Mouse (Mus musculus): ENCODE results near the gene Dusp15. TPM values are rescaled to one million over a fixed set of nuclear protein-coding genes. Genes with fewer than 3 reads are reported as not detected.

Gene Dusp15
- polyA plus RNA-seq (2014; fragmentation: Illumina TruSeq; extraction: RNeasy Lipid Tissue Mini Kit (QIAGEN cat#74804); ENCODE audit: low replicate concordance), result not detected

GRCm38 (mm10) chr2:152951065-152951849 lies at the start of gene Dusp15:
Dusp15 (minus strand) TSS chr2:152951698.

GRCm38 (mm10) chr2:152962091-152962793 lies 10.7 kb upstream of the Dusp15 start, which contains the start of gene Ttll9:
Ttll9 (plus strand) TSS chr2:152962485.

GRCm38 (mm10) chr2:152933048-152933447 lies 18.4 kb downstream of the Dusp15 start, which contains the start of gene Foxs1:
Foxs1 (minus strand) TSS chr2:152933208.

GRCm38 (mm10) chr2:152911031-152911430 lies 40.5 kb downstream of the Dusp15 start, which contains the start of gene Mylk2:
Mylk2 (plus strand) TSS chr2:152911352.

Other genes with a start within 250 kb of the Dusp15 start
- gene Id1, start 215.4 kb downstream of the Dusp15 start, polyA plus RNA-seq (2014; fragmentation: Illumina TruSeq; extraction: RNeasy Lipid Tissue Mini Kit (QIAGEN cat#74804); ENCODE audit: low replicate concordance), result 52.8 TPM
- not detected for gene Cox4i2, start 197.5 kb downstream of the Dusp15 start, polyA plus RNA-seq (2014; fragmentation: Illumina TruSeq; extraction: RNeasy Lipid Tissue Mini Kit (QIAGEN cat#74804); ENCODE audit: low replicate concordance)
- gene Bcl2l1, start 120.0 kb downstream of the Dusp15 start, polyA plus RNA-seq (2014; fragmentation: Illumina TruSeq; extraction: RNeasy Lipid Tissue Mini Kit (QIAGEN cat#74804); ENCODE audit: low replicate concordance), result 8.1 TPM
- 13.3 TPM for gene Tpx2, start 103.7 kb downstream of the Dusp15 start, polyA plus RNA-seq (2014; fragmentation: Illumina TruSeq; extraction: RNeasy Lipid Tissue Mini Kit (QIAGEN cat#74804); ENCODE audit: low replicate concordance)
- gene Mylk2, start 40.3 kb downstream of the Dusp15 start, polyA plus RNA-seq (2014; fragmentation: Illumina TruSeq; extraction: RNeasy Lipid Tissue Mini Kit (QIAGEN cat#74804); ENCODE audit: low replicate concordance), result not detected
- not detected for gene Foxs1, start 18.5 kb downstream of the Dusp15 start, polyA plus RNA-seq (2014; fragmentation: Illumina TruSeq; extraction: RNeasy Lipid Tissue Mini Kit (QIAGEN cat#74804); ENCODE audit: low replicate concordance)
- not detected for gene Ttll9, start 10.8 kb upstream of the Dusp15 start, polyA plus RNA-seq (2014; fragmentation: Illumina TruSeq; extraction: RNeasy Lipid Tissue Mini Kit (QIAGEN cat#74804); ENCODE audit: low replicate concordance)
- 18.2 TPM for gene Pdrg1, start 63.7 kb upstream of the Dusp15 start, polyA plus RNA-seq (2014; fragmentation: Illumina TruSeq; extraction: RNeasy Lipid Tissue Mini Kit (QIAGEN cat#74804); ENCODE audit: low replicate concordance)
- gene Xkr7, start 80.2 kb upstream of the Dusp15 start, polyA plus RNA-seq (2014; fragmentation: Illumina TruSeq; extraction: RNeasy Lipid Tissue Mini Kit (QIAGEN cat#74804); ENCODE audit: low replicate concordance), result not detected
- 0.52 TPM for gene Ccm2l, start 114.3 kb upstream of the Dusp15 start, polyA plus RNA-seq (2014; fragmentation: Illumina TruSeq; extraction: RNeasy Lipid Tissue Mini Kit (QIAGEN cat#74804); ENCODE audit: low replicate concordance)
- 0.71 TPM for gene Hck, start 156.8 kb upstream of the Dusp15 start, polyA plus RNA-seq (2014; fragmentation: Illumina TruSeq; extraction: RNeasy Lipid Tissue Mini Kit (QIAGEN cat#74804); ENCODE audit: low replicate concordance)
- 16.5 TPM for gene Tm9sf4, start 209.6 kb upstream of the Dusp15 start, polyA plus RNA-seq (2014; fragmentation: Illumina TruSeq; extraction: RNeasy Lipid Tissue Mini Kit (QIAGEN cat#74804); ENCODE audit: low replicate concordance)

Data from small intestine, adult 10 weeks (tissue).